Comparison of ENCODE assay signal across 17 mouse cellular contexts in the genomic region with DNA sequence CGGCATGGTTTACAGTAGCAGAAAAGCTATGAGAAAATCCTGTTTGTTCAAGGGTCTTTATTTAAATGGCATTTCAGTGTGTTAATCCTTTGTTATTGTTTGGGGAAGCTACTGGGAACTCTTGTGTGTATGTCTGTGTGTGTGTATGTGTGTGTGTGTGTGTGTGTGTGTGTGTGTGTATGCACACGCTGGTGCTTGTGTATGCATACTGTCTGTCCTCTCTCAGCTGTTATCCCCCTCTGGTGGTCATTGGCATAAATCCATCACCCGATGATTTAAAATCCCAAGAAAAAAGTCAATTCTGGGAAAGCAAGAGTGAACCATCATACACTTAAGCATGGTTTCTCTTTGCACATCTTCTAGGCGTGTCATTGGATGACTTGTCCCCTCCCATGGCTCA.
A peak's percentile ranks its signal among the peaks of the same experiment; 100 is the strongest.
DNase-seq lines count a peak whose midpoint lies in the region; ATAC-seq and TF ChIP-seq lines count a peak whose summit lies in the region.
"Had no signal": no experiment of that assay in that cellular context is flagged by ENCODE, and none has a peak within 500 bp of the region (broad histone marks: within the 10 kb centered on the region; RNA-seq: fewer than 3 reads in every experiment).

No protein-coding gene starts in this region.

- peak; percentile 39 for DNase-seq in forebrain, postnatal 0 days
- DNase-seq in lung, embryonic 14.5 days: peak; percentile 26
- DNase-seq in lung, postnatal 14 days: no peak
- DNase-seq in embryonic facial prominence, embryonic 11.5 days (ENCODE audit: low spot score): peak; percentile 36
- DNase-seq in retina, postnatal 1 day: peak; percentile 65
- DNase-seq in adipocyte (ENCODE audit: low spot score): no peak
- no peak for DNase-seq in right cerebral cortex, adult 2 months (ENCODE audit: low spot score in 2 of 2)
- DNase-seq: cerebellum, adult 2 months; heart, adult 11 months; heart, postnatal 14 days; kidney, adult 11 months; lung, adult 18-20 months; right cerebral cortex, postnatal 4 days; thymus, postnatal 25 days had no signal

- no peak overlapping the region for H3K4me2 ChIP-seq in forebrain, postnatal 0 days (ENCODE audit: low read depth)
- H3K4me2 ChIP-seq in forebrain, embryonic 15.5 days (replicated peaks): no peak overlapping the region
- no peak overlapping the region for H3K4me2 ChIP-seq in lung, embryonic 14.5 days
- no peak overlapping the region for H3K4me2 ChIP-seq in embryonic facial prominence, embryonic 11.5 days (ENCODE audit: low read depth, low read length)
- H3K4me2 ChIP-seq: embryonic facial prominence, embryonic 13.5 days; neural tube, embryonic 15.5 days had no signal

- peak; percentile 57 for TF ChIP-seq CTCF in forebrain, postnatal 0 days (IDR thresholded peaks at IDR 0.05; ENCODE audit: low read depth)
- peak; percentile 58 for TF ChIP-seq CTCF in lung, embryonic 14.5 days (IDR thresholded peaks at IDR 0.05; ENCODE audit: low read depth)

- H3K27ac ChIP-seq in forebrain, postnatal 0 days (ENCODE audit: low read depth, low read length): no peak overlapping the region
- H3K27ac ChIP-seq in forebrain, embryonic 15.5 days (replicated peaks): no peak overlapping the region
- H3K27ac ChIP-seq in lung, embryonic 14.5 days (ENCODE audit: low read depth): no peak overlapping the region
- no peak overlapping the region for H3K27ac ChIP-seq in embryonic facial prominence, embryonic 11.5 days (replicated peaks; ENCODE audit: low read depth, low read length)
- H3K27ac ChIP-seq: embryonic facial prominence, embryonic 13.5 days; neural tube, embryonic 15.5 days had no signal

- H3K9me3 ChIP-seq in forebrain, postnatal 0 days (ENCODE audit: low read length): no peaks in the 10 kb centered on the region
- H3K9me3 ChIP-seq in forebrain, embryonic 15.5 days: no peaks in the 10 kb centered on the region
- no peaks in the 10 kb centered on the region for H3K9me3 ChIP-seq in lung, embryonic 14.5 days (ENCODE audit: low read depth, low read length)
- no peaks in the 10 kb centered on the region for H3K9me3 ChIP-seq in embryonic facial prominence, embryonic 11.5 days (replicated peaks; ENCODE audit: control insufficient read depth, low read length)
- H3K9me3 ChIP-seq: embryonic facial prominence, embryonic 13.5 days; neural tube, embryonic 15.5 days had no signal

- no peak overlapping the region for H3K9ac ChIP-seq in forebrain, postnatal 0 days
- no peak overlapping the region for H3K9ac ChIP-seq in forebrain, embryonic 15.5 days (replicated peaks)
- no peak overlapping the region for H3K9ac ChIP-seq in lung, embryonic 14.5 days
- H3K9ac ChIP-seq in embryonic facial prominence, embryonic 11.5 days (replicated peaks; ENCODE audit: low read length): no peak overlapping the region
- H3K9ac ChIP-seq: embryonic facial prominence, embryonic 13.5 days; neural tube, embryonic 15.5 days had no signal

- no peak for ATAC-seq in forebrain, postnatal 0 days
- no peak for ATAC-seq in forebrain, embryonic 15.5 days (replicated peaks)
- no peak for ATAC-seq in lung, embryonic 14.5 days (ENCODE audit: insufficient read depth)
- ATAC-seq in embryonic facial prominence, embryonic 11.5 days (replicated peaks; ENCODE audit: insufficient number of reproducible peaks, low FRiP score, low TSS enrichment, low read depth): no peak

- no peaks in the 10 kb centered on the region for H3K27me3 ChIP-seq in forebrain, postnatal 0 days (ENCODE audit: insufficient read depth, low read length)
- no peaks in the 10 kb centered on the region for H3K27me3 ChIP-seq in forebrain, embryonic 15.5 days
- no peaks in the 10 kb centered on the region for H3K27me3 ChIP-seq in lung, embryonic 14.5 days (ENCODE audit: insufficient read depth, low read length)
- H3K27me3 ChIP-seq in embryonic facial prominence, embryonic 11.5 days (ENCODE audit: control insufficient read depth, insufficient read depth, low read length): no peaks in the 10 kb centered on the region
- H3K27me3 ChIP-seq: embryonic facial prominence, embryonic 13.5 days; neural tube, embryonic 15.5 days had no signal

- H3K4me1 ChIP-seq in forebrain, postnatal 0 days (ENCODE audit: insufficient read depth): peaks cover 10% of the 10 kb centered on the region
- H3K4me1 ChIP-seq in forebrain, embryonic 15.5 days: peaks cover 19% of the 10 kb centered on the region
- H3K4me1 ChIP-seq in lung, embryonic 14.5 days (ENCODE audit: insufficient read depth): peaks cover 15% of the 10 kb centered on the region
- H3K4me1 ChIP-seq in embryonic facial prominence, embryonic 11.5 days (ENCODE audit: control insufficient read depth, insufficient read depth, low read length): no peaks in the 10 kb centered on the region; the same call in 1 of the 2 replicates
- H3K4me1 ChIP-seq: embryonic facial prominence, embryonic 13.5 days had no signal

- no peaks in the 10 kb centered on the region for H3K36me3 ChIP-seq in forebrain, postnatal 0 days (ENCODE audit: insufficient read depth)
- no peaks in the 10 kb centered on the region for H3K36me3 ChIP-seq in forebrain, embryonic 15.5 days
- H3K36me3 ChIP-seq in lung, embryonic 14.5 days (ENCODE audit: insufficient read depth): no peaks in the 10 kb centered on the region
- H3K36me3 ChIP-seq in embryonic facial prominence, embryonic 11.5 days (replicated peaks; ENCODE audit: control insufficient read depth, insufficient read depth, low read depth, low read length): no peaks in the 10 kb centered on the region
- H3K36me3 ChIP-seq: embryonic facial prominence, embryonic 13.5 days; neural tube, embryonic 15.5 days had no signal

- no peak overlapping the region for H3K4me3 ChIP-seq in forebrain, postnatal 0 days (ENCODE audit: low read depth, low read length)
- H3K4me3 ChIP-seq in forebrain, embryonic 15.5 days: no peak overlapping the region
- H3K4me3 ChIP-seq in lung, embryonic 14.5 days (ENCODE audit: low read depth, low read length): no peak overlapping the region
- no peak overlapping the region for H3K4me3 ChIP-seq in embryonic facial prominence, embryonic 11.5 days (ENCODE audit: low read depth, low read length)
- H3K4me3 ChIP-seq: embryonic facial prominence, embryonic 13.5 days; neural tube, embryonic 15.5 days had no signal

- WGBS in forebrain, postnatal 0 days: 31% methylated on average over 4 of the region's 4 CpGs
- 40% methylated on average over 4 of the region's 4 CpGs for WGBS in forebrain, embryonic 15.5 days
- 40% methylated on average over 4 of the region's 4 CpGs for WGBS in lung, embryonic 14.5 days
- 63% methylated on average over 4 of the region's 4 CpGs for WGBS in embryonic facial prominence, embryonic 11.5 days

Comparison
In these comparisons a context has a peak if more than half of its experiments do, and no peak if none do; other contexts are left out.
1. DNase-seq: peak in forebrain, postnatal 0 days (single experiment), lung, embryonic 14.5 days (single experiment), embryonic facial prominence, embryonic 11.5 days (single experiment) and retina, postnatal 1 day (single experiment); none in lung, postnatal 14 days (single experiment), adipocyte (single experiment) and right cerebral cortex, adult 2 months (0 of 2).